Mouse (Mus musculus): ENCODE results near the gene Crebbp. TPM values are rescaled to one million over a fixed set of nuclear protein-coding genes. Genes with fewer than 3 reads are reported as not detected.

Crebbp gene
- polyA plus RNA-seq, 1 experiment from 2014 or later, result 44.7 TPM

DNA sequence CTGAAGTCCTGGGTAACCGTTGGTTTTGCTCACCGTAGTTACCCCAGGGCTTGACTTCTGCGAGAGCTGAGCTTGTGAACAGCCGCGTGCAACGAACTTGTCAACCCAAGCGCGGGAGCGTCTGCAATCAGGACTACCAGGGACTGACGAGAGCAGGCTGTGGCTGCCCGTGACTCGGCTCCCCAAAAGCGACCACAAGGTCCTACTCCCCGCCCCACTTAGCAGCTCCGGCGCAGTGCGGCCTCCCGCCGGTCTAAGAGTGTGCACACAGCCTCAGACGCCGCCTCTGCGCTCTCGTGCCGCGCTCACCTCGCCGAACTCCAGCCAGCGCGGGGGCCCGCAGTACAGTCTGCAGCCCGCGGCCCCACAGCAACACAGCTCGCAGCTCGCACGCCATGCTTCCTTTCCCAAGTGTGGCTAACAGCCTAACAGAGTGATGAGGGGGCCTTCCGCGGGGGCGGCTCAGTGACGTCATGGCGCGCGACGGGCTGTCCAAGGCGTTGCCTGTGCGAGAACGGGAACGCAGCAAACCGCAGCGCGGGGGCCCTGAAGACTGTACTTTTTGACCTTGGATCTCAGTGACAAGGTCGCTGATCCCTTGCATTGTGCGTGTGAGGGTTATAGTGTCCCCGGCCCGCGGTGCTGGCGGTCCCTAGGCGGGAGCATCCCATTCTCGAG is 136.3 kb downstream of the Crebbp start, which contains the start of gene Trap1:
Gene Trap1, minus strand, starts transcription at position 444 of the 678 bp plus-strand sequence.
- peak within 1 kb of the TSS; percentile 96 for H3K4me3 ChIP-seq (replicated peaks)
- H3K4me1 ChIP-seq, result peaks cover 11% of the 10 kb centered on the region
- no peaks in the 10 kb centered on the region for H3K27me3 ChIP-seq
- peak within 1 kb of the TSS; percentile 62 for H3K4me2 ChIP-seq
- ATAC-seq (ENCODE audit: low FRiP score), result peak; percentile 98
- peak within 1 kb of the TSS; percentile 80 for H3K27ac ChIP-seq
- H3K36me3 ChIP-seq (replicated peaks), result peaks cover 6% of the 10 kb centered on the region
- H3K9me3 ChIP-seq, result no peaks in the 10 kb centered on the region
- WGBS, result under 1% methylated on average over 58 of the region's 58 CpGs
- H3K9ac ChIP-seq, result peak within 1 kb of the TSS; percentile 84

GRCm38 (mm10) chr16:4074836-4075235 is 139.0 kb downstream of the Crebbp start:
- no peaks in the 10 kb centered on the region for H3K9me3 ChIP-seq
- H3K4me3 ChIP-seq (replicated peaks), result no peak overlapping the region
- H3K27ac ChIP-seq, result no peak overlapping the region
- WGBS, result 81% methylated on average over 3 of the region's 3 CpGs
- H3K36me3 ChIP-seq (replicated peaks), result no peaks in the 10 kb centered on the region
- H3K9ac ChIP-seq, result no peak overlapping the region
- ATAC-seq (ENCODE audit: low FRiP score), result no peak
- no peaks in the 10 kb centered on the region for H3K27me3 ChIP-seq
- peaks cover 11% of the 10 kb centered on the region for H3K4me1 ChIP-seq
- no peak overlapping the region for H3K4me2 ChIP-seq

DNA sequence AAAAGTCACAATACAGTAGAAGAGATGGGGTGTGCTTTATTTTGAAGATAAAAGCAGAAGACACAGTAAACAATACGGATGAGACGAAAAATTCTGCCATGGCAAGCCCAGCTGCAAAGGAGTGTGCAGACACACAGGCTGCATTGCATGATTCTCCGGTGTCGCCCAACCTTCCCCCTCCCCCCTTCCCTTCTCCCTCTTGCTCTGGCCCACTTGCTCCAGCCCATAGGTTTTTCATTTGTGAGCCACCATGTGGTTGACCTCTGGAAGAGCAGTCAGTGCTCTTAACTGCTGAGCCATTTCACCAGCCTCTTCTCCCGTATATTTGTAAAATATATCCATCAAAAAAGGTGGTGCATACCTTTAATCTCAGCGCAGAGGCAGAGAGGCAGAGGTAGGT is 139.5 kb downstream of the Crebbp start:
- H3K36me3 ChIP-seq (replicated peaks), result no peaks in the 10 kb centered on the region
- no peak overlapping the region for H3K27ac ChIP-seq
- no peaks in the 10 kb centered on the region for H3K9me3 ChIP-seq
- 79% methylated on average over 6 of the region's 6 CpGs for WGBS
- H3K9ac ChIP-seq, result no peak overlapping the region
- no peak overlapping the region for H3K4me2 ChIP-seq
- no peaks in the 10 kb centered on the region for H3K27me3 ChIP-seq
- no peak overlapping the region for H3K4me3 ChIP-seq (replicated peaks)
- H3K4me1 ChIP-seq, result peaks cover 11% of the 10 kb centered on the region
- ATAC-seq (ENCODE audit: low FRiP score), result no peak

DNA sequence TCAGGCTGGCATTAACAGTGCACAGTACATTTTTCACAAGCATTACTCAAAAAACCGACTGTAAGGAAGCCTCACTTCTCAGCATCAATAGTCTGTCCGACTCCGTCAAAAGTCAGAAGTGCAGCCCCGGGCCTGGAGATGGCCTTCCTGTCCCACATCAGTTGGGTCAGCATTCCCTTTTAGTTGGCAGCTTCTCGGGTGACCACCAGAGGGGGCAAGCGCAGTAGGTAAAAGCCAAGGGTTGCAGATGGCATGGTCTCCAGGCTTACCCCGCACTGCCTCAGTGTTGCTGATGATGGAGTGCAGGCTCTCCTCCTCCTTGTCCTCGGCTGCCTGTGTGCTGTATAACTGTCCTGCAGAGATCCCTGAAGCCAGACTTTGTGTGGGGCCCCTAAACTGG is 145.2 kb downstream of the Crebbp start:
- 62% methylated on average over 8 of the region's 8 CpGs for WGBS
- no peak overlapping the region for H3K9ac ChIP-seq
- no peaks in the 10 kb centered on the region for H3K4me1 ChIP-seq
- H3K9me3 ChIP-seq, result no peaks in the 10 kb centered on the region
- H3K27me3 ChIP-seq, result no peaks in the 10 kb centered on the region
- H3K4me3 ChIP-seq (replicated peaks), result no peak overlapping the region
- H3K27ac ChIP-seq, result no peak overlapping the region
- no peak overlapping the region for H3K4me2 ChIP-seq
- peaks cover 46% of the 10 kb centered on the region for H3K36me3 ChIP-seq (replicated peaks)
- ATAC-seq (ENCODE audit: low FRiP score), result no peak

GRCm38 (mm10) chr16:4064945-4065344 is 148.9 kb downstream of the Crebbp start:
- no peak overlapping the region for H3K4me3 ChIP-seq (replicated peaks)
- no peaks in the 10 kb centered on the region for H3K9me3 ChIP-seq
- no peaks in the 10 kb centered on the region for H3K4me1 ChIP-seq
- no peak overlapping the region for H3K27ac ChIP-seq
- H3K36me3 ChIP-seq (replicated peaks), result peaks cover 76% of the 10 kb centered on the region
- ATAC-seq (ENCODE audit: low FRiP score), result no peak
- H3K9ac ChIP-seq, result no peak overlapping the region
- H3K4me2 ChIP-seq, result no peak overlapping the region
- no peaks in the 10 kb centered on the region for H3K27me3 ChIP-seq
- 96% methylated on average over 4 of the region's 4 CpGs for WGBS

DNA sequence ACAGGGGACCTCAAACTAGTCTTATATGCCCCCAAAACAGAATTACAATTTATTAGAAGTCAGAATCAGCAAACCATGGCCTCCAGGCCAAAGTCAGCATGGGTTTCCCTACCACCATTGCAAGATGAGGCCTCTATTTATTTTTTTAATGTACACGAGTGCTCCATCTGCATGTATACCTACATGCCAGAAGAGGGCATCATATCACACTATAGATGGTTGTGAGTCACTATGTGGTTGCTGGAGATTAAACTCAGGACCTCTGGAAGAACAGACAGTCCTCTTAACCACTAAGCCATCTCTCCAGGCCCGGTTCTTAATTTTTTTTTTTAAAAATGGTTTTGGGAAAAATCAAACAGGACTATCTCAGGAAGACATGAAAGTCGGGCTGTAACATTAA is 160.0 kb downstream of the Crebbp start:
- Histone ChIP-seq H3K36me3 (replicated peaks) (peaks cover 72% of the 10 kb centered on the region), H3K4me1 (no peaks in the 10 kb centered on the region), H3K9me3 (no peaks in the 10 kb centered on the region), H3K27ac (no peak overlapping the region), H3K4me3 (replicated peaks) (no peak overlapping the region), H3K27me3 (no peaks in the 10 kb centered on the region), H3K4me2 (no peak overlapping the region), H3K9ac (no peak overlapping the region)
- WGBS, result 86% methylated on average over 3 of the region's 3 CpGs
- ATAC-seq (ENCODE audit: low FRiP score), result no peak

GRCm38 (mm10) chr16:4052601-4053000 is 161.2 kb downstream of the Crebbp start:
- Histone ChIP-seq H3K4me1 (no peaks in the 10 kb centered on the region), H3K4me3 (replicated peaks) (no peak overlapping the region), H3K27me3 (no peaks in the 10 kb centered on the region), H3K9ac (no peak overlapping the region), H3K27ac (no peak overlapping the region), H3K36me3 (replicated peaks) (peaks cover 71% of the 10 kb centered on the region), H3K4me2 (no peak overlapping the region), H3K9me3 (no peaks in the 10 kb centered on the region)
- ATAC-seq (ENCODE audit: low FRiP score), result no peak
- 98% methylated on average over 4 of the region's 4 CpGs for WGBS

- WGBS, result 80% methylated on average over 4 of the region's 4 CpGs
- Histone ChIP-seq H3K9me3 (no peaks in the 10 kb centered on the region), H3K27me3 (no peaks in the 10 kb centered on the region), H3K4me1 (no peaks in the 10 kb centered on the region), H3K9ac (no peak overlapping the region), H3K4me2 (no peak overlapping the region), H3K27ac (no peak overlapping the region), H3K36me3 (replicated peaks) (peaks cover 75% of the 10 kb centered on the region), H3K4me3 (replicated peaks) (no peak overlapping the region)
- no peak for ATAC-seq (ENCODE audit: low FRiP score)
Measured at GRCm38 (mm10) chr16:4045524-4045923, 168.3 kb downstream of the Crebbp start.

- no peak for ATAC-seq (ENCODE audit: low FRiP score)
- Histone ChIP-seq H3K4me3 (replicated peaks) (no peak overlapping the region), H3K36me3 (replicated peaks) (peaks cover 76% of the 10 kb centered on the region), H3K4me1 (no peaks in the 10 kb centered on the region), H3K27me3 (no peaks in the 10 kb centered on the region), H3K9me3 (no peaks in the 10 kb centered on the region), H3K9ac (no peak overlapping the region), H3K4me2 (no peak overlapping the region), H3K27ac (no peak overlapping the region)
- 99% methylated on average over 2 of the region's 2 CpGs for WGBS
Measured at GRCm38 (mm10) chr16:4044093-4044492, 169.7 kb downstream of the Crebbp start.

GRCm38 (mm10) chr16:4041646-4042045 is 172.2 kb downstream of the Crebbp start:
- Histone ChIP-seq H3K9me3 (no peaks in the 10 kb centered on the region), H3K4me1 (no peaks in the 10 kb centered on the region), H3K4me2 (no peak overlapping the region), H3K27me3 (no peaks in the 10 kb centered on the region), H3K4me3 (replicated peaks) (no peak overlapping the region), H3K36me3 (replicated peaks) (peaks cover 76% of the 10 kb centered on the region), H3K9ac (no peak overlapping the region), H3K27ac (no peak overlapping the region)
- WGBS, result over 99% methylated on average over 4 of the region's 4 CpGs
- no peak for ATAC-seq (ENCODE audit: low FRiP score)

DNA sequence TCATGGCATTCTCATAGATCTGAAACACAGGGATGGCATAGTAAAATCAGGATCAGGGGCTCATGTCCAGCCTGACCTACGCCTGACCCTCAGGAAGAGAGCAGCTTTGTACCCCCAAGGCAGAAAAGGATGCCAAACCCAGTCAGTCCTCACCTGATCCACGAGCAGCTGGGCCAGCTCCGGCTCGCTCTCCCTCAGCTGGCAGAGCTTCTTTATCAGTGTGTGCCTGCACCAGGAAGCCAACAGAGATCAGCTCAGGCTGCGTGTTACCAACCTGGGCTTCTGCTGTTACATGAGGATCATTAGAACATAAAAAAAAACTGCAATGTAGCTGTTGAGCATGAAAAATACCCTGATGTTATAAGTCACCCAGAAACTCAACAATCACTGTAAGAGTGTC is 173.6 kb downstream of the Crebbp start:
- Histone ChIP-seq H3K9ac (no peak overlapping the region), H3K9me3 (no peaks in the 10 kb centered on the region), H3K36me3 (replicated peaks) (peaks cover 67% of the 10 kb centered on the region), H3K27ac (no peak overlapping the region), H3K4me2 (no peak overlapping the region), H3K4me1 (no peaks in the 10 kb centered on the region), H3K27me3 (no peaks in the 10 kb centered on the region), H3K4me3 (replicated peaks) (no peak overlapping the region)
- no peak for ATAC-seq (ENCODE audit: low FRiP score)
- 88% methylated on average over 5 of the region's 5 CpGs for WGBS

DNA sequence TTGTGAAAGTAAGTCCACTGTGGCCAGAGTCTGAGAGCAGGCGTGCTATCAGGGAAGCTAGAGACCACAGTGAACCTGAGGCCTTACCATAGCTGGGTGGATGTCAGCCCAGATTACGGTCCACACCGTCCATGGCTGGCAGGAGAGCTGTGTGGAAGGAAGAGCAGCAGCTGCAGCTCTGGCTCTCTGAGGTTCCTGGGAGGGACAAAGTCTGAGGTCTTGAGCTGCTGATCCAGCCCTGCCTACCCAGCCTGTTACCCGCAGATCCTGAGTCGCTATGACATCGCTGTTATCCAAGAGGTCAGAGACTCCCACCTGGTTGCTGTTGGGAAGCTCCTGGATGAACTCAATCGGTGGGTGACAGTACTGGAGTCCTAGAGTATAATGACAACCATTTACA is 176.1 kb downstream of the Crebbp start:
- H3K36me3 ChIP-seq (replicated peaks), result peaks cover 48% of the 10 kb centered on the region
- no peak overlapping the region for H3K4me2 ChIP-seq
- ATAC-seq (ENCODE audit: low FRiP score), result no peak
- H3K9me3 ChIP-seq, result no peaks in the 10 kb centered on the region
- no peaks in the 10 kb centered on the region for H3K4me1 ChIP-seq
- H3K27me3 ChIP-seq, result no peaks in the 10 kb centered on the region
- no peak overlapping the region for H3K9ac ChIP-seq
- 94% methylated on average over 7 of the region's 7 CpGs for WGBS
- no peak overlapping the region for H3K27ac ChIP-seq
- no peak overlapping the region for H3K4me3 ChIP-seq (replicated peaks)

- H3K4me2 ChIP-seq, result no peak within 1 kb of the TSS
- WGBS, result 93% methylated on average over 5 of the region's 5 CpGs
- H3K4me1 ChIP-seq, result no peaks in the 10 kb centered on the region
- no peak within 1 kb of the TSS for H3K4me3 ChIP-seq (replicated peaks)
- H3K36me3 ChIP-seq (replicated peaks), result peaks cover 48% of the 10 kb centered on the region
- no peak within 1 kb of the TSS for H3K27ac ChIP-seq
- no peak for ATAC-seq (ENCODE audit: low FRiP score)
- no peak within 1 kb of the TSS for H3K9ac ChIP-seq
- no peaks in the 10 kb centered on the region for H3K27me3 ChIP-seq
- no peaks in the 10 kb centered on the region for H3K9me3 ChIP-seq
Measured at GRCm38 (mm10) chr16:4036807-4037206, 177.0 kb downstream of the Crebbp start, which contains the start of gene Dnase1. TSS of gene Dnase1 (plus strand) at chr16:4036942.
